Mouse (Mus musculus): Measurements from ENCODE around the gene Wdr66.

Gene Wdr66

DNA sequence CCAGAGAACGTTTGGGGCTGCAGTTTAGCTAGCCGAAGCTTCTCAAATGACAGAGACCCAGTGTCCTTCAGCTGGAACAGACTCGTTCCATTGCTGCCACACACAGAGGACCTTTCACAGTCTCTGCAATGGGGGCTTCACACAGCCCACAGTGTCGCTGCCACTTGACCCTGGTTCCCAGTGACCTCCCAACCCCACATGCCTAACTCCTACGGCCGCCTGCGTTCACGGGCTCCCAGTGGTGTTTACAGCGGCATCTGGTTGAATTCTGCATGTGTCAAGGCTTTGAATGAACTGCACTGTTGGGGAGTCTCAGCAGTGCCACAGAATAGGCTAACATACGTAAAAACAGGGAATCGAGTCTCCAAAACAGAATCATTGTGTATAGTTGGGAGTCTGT, 19.0 kb downstream of the Wdr66 start:
- DNase-seq (ENCODE audit: inconsistent ontology term), result no peak

DNA sequence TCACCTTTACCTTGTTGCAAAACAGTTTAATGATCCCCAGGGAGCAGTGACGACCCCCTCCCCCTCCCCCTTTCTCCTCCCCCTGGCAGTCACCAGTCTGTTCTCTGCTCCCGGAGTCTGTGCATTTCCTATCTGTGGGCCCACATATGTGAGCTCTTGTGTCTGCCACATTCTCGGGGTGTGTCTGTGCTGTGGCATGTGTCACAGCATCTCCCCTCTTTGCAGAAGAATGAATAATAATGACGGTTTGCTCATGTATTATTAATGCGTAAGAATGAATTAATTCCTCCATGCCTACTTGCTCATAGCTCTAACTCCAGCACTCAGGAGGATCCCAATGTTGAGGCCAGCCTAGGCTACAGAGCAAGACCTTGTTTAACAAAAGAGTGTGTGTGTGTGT, 21.0 kb downstream of the Wdr66 start:
- DNase-seq (ENCODE audit: inconsistent ontology term), result no peak

DNA sequence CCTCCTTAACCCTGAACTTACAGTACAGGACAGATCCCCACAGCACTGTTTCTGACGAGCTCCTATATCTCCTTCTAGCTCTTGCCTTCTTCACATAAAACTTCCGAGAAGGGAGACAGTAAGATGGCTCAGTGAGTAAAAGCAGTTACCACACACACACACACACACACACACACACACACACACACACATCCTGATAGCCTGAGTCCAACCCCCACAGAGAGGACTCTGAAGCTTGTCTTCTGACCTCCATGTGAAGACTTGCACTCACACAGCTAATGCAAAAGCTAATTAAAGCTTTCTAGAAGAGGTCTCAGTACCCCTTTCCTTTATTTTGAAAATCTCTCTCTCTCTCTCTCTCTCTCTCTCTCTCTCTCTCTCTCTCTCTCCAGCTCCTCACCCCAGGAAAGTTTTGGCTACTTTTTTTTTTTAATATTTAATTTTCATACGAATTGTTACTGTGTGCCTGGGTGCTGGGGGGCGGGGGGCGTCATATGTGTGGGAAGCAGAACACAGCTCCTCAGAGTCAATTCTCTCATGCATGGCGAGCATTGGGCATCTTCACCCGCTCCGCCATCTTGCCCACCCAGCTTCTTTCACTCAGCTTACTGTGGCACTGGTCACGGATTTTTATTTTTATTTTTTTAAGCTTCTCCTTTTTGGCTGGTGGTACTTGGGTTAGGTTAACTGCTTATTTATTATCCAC, 24.9 kb downstream of the Wdr66 start:
- no peak for DNase-seq (ENCODE audit: inconsistent ontology term)

DNA sequence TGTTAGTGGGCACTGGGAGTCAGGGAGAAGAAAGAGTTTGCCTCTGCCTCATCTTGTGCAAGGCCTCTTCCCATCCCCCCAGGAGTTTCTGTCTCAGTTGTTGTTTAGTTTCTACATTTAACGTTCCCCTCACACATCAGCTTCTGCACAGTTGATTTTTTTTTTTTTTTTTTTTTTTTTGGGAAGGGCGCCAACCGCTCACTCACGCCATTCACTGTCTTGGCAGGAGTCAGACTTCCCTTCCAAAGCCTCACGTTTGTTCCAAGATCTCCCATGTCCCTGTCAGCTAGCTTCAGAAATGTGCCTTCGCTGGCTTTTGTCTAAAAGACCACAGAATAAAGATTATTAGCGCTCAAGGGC, 25.4 kb downstream of the Wdr66 start:
- peak; percentile 57 for DNase-seq (ENCODE audit: inconsistent ontology term)

DNA sequence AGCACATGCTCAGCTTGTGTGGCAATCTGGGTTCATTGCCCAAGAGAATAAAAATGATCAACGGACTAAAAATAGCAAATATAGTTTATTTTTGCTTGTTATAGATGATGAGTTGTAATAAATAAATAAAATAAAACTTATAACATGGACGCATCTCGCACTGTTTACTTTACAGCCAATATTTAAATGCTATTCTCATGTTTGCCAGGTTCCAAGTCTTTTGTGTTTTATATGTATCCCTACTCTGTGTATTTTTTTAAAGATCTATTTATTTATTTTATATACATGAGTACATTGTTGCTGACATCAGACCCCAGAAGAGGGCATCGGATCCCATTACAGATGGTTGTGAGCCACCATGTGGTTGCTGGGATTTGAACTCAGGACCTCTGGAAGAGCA, 25.8 kb downstream of the Wdr66 start:
- DNase-seq (ENCODE audit: inconsistent ontology term), result no peak

DNA sequence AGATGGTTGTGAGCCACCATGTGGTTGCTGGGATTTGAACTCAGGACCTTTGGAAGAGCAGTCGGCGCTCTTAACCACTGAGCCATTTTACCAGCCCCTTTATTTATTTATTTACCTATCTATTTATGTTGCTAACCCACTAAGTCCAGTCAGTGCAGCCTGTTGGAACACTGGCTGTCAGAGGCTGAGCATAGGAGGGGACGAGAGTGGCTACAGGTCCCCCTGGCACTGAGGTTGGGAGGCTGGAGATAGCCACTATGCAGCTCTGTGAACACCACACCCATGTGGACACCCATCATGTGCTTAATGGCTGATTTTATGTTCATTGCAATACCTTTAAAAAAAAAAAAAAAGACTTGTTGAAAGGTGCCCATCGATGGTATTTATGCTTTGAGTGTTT, 27.3 kb downstream of the Wdr66 start:
- no peak for DNase-seq (ENCODE audit: inconsistent ontology term)

DNA sequence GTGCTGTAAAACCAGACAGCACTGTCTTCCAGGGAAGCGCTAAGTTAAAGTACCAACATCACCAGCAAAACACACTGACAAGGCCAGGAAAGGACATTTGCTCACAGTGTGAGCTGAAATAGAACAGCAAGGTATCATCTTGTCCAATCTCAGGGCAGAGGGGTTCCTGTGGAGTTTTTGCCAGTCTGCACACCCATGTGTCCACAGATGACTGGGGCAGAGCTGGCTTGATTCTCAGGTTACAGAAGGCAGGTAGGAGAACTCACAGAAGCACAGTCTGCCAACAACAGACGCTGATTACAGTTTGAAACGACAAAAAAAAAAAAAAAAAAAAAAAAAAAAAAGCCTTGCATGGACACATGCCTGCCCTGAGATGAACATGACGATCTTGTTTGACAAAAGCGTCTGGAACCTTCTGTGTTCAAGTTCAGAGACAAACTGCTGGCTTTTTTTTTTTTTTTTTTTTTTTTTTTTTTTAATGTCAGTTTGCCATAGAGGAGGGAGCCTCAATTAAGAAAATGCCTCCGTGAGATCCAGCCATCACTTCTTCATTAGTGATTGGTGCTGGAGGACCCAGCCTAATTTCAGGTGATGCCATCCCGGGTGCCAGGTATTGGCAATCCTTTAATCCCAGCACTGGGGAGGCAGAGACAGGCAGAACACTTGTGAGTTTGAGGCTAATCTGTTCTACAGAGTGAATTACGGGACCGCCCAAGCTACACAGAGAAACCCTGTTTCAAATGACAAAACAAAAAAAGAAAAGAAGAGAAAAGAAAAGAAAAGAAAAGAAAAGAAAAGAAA, 29.6 kb downstream of the Wdr66 start:
- no peak for DNase-seq (ENCODE audit: inconsistent ontology term)

DNA sequence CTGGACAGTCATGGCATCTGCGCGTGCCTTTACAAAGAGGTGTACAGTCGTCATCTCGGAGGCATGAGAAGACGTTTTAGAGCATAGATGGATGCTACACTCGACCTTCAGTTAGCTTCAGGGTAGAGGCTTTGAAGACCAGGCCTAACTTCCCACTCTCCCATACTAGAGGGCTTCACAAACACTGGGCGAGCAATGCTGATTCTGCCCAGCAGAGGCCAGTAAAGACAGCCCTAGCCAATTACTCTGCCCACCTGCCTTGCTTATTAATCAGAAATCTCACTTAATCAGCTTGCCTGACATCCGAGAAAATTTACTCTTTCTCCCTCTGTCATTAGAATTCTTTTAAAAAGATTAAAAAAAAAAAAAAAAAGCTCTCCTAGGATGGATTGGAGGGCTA, 33.3 kb downstream of the Wdr66 start:
- DNase-seq (ENCODE audit: inconsistent ontology term), result peak; percentile 35

DNA sequence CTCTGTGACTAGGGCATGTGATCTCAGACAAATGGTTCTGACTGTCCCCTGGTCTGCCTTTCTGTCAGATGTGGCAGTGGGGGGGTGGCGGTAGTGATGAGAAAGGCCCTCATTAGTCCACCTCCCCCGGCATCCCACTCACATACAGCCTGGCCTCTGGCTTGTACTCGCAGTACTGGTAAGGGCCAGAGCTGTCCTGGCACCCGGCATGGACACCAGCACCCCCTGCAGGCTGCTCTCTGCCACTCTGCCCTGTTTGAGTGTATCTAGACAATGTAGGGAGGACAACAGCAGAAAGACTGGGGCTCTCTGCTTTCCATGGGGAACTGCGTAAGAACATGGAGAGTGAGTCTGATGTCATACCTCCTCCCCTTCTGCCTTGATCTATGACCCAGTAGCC, 36.2 kb downstream of the Wdr66 start:
- DNase-seq (ENCODE audit: inconsistent ontology term), result no peak

DNA sequence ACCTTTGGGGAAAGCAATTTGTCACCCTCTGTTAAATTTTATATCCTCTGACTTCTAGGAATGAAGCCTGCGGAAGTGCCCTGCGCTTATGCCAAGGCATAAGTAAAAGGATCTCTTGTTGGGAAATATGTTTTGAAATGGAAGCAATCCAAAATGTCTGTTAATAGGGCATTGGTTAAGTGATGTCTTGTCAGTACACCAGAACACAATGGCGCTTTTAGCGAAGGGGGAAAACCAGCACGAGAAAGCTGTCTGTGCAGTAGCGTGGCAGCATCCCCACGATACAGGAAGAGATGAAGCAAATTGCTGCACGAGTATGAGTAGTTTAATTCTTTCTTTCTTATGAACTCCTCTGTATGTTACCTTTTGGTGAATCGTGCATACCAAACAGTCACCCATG, 42.8 kb downstream of the Wdr66 start:
- DNase-seq (ENCODE audit: inconsistent ontology term), result no peak

DNA sequence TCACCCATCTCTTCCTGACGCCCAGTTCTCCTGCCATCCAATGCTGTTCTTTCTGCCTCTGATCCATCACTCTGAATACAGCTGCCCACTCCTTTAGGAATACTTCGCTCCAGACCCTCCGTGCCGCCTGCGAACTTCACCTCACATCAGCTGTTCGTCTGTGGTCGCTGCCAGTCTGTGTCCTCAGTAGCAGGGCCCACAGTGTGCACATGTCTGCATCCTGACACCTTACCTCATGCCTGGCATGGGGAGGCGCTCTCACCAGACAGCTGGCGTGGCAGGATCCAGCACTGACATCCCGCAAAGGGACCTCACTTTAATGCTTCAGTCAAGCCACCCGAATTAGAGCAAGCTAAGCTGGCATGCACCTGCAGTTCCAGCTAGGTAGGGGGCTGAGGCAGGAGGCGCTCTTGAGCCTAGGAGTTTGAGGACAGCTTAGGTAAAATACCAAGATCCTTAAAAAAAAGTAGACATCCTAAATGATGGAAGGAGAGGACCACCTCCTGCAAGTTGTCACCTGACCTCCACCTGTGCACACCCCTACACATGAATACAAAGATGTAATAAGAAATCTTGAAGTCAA, 44.4 kb downstream of the Wdr66 start:
- no peak for DNase-seq (ENCODE audit: inconsistent ontology term)

DNA sequence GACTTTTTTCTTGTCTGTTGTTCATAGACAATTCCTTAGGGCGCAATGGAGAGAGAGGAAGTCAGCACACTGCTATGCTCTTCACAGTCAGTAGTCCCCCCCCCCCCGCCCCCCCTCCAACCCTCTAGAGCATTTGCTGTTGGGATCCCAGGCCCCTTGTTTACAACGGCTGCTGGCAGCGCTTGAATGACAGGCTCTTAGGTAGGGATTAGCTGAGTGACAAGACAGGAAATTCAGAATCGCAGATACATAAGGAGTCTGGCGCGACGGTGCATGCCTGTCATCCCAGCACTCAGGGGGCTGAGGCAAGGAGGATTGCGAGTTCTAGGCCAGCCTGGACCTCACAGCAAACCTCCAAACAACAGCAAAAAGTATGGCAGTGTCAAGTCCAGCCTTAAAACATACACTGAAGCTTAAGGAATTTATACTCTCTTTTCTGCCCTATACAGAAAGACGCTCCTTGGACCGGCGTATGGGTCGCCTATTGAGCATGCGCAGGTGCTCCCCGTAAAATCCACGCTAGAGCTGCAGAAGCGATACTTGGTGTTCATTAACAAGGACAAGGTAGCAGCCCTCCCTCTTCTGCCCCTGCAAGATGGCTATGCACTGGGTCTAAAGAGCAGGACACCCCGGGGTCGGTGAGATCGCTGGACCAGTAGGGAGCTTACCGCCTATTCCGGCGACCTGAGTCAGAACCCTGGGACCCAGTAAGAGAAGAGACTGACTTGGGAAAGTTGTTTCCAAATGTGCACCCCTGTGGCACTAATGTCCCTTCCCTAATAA, 45.3 kb downstream of the Wdr66 start:
- DNase-seq (ENCODE audit: inconsistent ontology term), result no peak

DNA sequence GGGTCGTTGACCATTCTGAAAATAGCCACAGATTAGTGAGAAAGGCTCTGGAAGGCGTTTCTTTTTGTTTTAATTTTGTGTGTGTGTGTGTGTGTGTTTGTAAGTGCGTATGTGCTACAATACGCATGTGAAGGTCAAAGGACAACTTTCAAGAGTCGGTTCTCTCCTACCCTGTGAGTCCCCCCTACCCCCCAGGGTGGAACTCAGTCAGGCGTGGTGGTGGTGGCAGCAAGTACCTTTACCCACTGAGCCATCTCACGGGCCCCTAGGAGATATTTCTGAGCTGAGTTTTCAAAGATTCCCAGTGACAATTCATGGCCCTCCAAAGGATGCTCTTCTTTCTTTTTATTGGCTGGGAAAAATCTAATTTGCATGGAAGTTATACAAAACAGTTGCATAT, 45.9 kb downstream of the Wdr66 start:
- no peak for DNase-seq (ENCODE audit: inconsistent ontology term)

DNA sequence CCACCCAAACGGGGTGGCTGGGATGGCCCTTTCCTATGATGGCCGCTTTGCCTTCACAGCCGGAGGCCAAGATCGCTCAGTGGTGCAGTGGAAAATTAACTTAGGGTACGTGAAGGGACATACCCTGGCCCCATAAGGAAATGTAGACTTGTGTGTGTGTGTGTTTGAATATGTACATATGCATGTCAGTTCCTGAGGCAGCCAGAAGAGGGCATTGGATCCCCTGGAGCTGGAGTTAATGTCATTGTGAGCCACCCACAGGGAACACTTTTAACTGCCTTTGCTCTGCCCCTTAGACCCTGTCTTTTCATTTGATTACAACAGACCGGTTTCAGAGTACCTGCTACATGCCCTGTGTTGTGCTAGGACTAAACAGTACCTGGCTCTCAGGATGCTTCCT, 46.6 kb downstream of the Wdr66 start:
- DNase-seq (ENCODE audit: inconsistent ontology term), result no peak

DNA sequence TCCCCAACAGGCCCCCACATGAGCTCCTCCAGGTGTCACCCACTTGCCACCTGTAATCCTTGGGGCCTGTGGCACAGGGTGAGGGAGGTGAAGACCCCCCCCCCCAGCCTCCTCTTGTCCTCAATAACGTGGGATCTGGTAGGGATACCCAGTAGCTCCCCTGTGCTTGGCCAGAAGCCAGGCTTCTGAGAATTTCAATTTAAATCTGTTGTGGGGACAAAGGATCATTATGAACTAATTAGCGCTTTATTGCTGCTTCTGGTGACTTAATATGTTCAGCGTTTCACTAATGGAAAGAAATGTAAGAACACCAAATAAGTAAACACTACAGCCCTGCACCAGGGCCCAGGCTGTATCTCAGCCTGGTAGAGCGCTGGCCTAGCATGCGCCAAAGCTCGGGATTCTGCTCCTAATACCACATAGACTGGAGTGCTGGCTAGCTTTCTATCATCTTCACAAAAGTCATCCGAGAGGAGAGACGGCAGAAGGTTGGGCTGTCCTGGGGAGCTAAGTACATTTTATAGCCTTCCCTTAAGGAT, 48.7 kb downstream of the Wdr66 start:
- DNase-seq (ENCODE audit: inconsistent ontology term), result no peak

DNA sequence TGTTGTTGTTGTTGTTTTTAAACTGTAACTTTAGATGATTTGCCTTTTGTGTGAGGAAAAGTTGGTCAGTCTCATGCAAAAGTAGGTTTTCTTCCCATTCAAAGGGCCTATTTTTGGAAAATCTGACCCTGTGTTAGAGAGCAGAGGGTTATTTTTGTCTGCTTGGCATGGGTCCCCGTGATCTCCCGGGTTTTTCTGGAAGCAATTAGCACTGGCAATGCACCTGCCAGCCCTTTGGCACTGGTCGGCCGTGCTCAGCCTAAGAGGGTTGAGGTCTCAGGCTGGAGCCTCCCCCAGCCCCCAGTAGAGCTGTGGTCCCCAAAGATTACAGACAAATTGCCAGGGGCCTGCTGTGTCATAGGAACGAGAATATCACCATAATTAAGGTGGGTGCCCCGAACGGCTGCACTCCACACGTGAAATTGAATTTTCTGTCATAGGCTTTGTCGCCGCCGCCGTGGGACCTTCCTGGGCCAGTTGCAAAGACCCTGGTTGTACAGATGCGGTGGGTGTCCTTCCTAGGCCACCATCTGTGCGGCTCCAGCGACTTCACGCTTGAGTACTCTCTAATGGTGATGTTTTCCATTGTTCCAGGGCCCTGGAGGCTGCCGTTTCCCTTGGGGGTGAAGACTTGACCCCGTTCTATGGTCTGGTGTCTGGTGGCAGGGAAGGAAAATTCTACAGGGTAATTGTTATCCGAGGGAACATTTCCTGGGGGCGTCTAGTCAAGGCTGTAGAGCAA, 50.0 kb downstream of the Wdr66 start:
- DNase-seq (ENCODE audit: inconsistent ontology term), result peak; percentile 25

DNA sequence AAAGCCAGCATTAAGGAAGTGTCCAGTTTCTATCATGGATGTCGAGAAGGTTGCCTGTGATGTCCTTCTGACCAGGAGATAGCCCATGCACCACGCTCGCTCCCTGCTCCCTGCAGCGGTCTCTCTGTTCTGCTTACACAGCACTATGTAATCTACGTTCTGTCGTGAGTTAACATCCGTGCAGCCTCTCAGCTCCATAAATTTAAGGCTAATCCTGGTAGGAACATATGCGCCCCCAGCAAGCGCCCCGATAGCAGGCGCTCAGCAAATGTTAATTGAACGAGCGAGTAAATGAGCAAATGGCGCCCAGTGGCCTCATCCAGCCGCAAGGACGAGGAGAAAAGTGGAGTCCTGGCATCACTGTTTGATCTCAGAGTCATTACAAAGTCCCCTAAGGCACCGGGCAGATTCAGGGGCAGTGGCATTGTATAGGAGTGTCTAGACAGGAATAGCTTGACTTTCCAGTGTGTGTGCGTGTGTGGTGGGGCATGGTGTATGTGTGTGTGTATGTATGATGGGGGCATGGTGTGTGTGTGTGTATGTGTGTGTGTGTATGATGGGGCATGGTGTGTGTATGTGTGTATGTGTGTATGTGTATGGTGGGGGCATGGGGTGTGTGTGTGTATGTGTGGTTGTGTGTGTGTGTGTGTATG, 55.9 kb downstream of the Wdr66 start:
- DNase-seq (ENCODE audit: inconsistent ontology term), result no peak

DNA sequence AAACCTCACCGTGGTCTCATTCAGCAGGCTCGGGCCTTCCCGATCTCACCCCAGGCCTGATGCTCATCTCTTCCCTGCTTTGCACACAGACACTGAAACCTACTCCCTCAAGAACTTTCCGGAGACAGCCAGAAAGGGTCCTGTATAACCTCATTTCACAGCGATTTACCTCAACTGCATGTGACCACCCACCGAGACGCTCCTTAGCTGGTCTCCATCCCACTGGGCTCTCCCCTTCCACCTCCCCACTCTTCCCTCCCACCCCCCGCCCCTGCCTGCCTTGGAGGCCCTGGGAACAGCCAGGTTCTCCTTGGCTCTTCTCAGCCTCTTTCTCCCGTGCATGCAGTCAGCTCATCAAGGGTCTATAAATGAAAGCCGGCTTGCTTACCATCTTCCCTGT, 57.9 kb downstream of the Wdr66 start:
- DNase-seq (ENCODE audit: inconsistent ontology term), result no peak

DNA sequence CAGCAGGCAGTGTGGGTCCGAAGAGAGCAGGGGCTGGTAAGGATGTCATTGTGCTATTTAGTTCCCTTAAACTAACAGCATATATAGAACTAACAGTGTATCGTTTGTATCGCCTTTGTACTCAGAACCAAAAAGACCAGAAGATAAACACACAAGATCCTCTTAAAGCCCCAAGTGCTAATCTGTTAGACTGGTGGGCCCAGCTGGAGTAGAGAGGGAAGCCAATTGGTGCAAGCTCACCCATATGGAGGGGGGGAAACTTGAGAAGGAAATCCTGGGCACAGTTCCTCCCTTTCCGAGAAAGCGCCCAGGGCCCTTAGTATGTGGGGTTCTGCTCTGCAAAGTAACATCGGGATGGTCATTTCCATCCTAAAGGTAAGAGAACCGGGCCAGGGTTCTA, 58.3 kb downstream of the Wdr66 start:
- DNase-seq (ENCODE audit: inconsistent ontology term), result no peak

DNA sequence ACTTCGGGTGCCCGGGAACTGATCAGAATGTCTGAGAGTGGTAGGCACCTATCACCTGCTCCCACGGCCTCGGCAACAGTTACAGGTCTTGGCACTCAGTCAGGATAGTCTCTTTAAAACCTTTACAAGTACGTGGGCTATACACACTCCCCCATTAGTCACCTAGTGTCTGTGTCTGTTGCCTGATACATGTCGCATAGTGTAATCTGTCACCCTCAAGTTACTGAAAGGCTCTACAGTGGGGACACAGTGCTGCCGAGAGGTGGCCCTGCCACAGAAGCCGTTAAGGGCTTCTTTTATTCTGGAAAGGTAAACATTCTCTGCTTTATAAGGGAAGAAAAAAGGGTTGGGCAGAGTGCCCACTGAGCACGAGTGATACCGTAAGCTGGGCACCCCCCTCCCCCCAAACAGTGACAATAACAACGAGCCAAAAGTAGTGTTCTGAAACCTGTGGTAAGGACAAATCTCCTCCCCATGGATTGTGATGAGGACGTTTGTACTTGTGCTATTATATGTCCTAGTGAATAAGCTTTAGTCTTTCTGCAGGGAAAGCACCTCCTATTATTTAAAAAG, 61.2 kb downstream of the Wdr66 start:
- no peak for DNase-seq (ENCODE audit: inconsistent ontology term)
